Mouse (Mus musculus) hindbrain, embryonic 16.5 days (tissue): Measurements from ENCODE around the gene Gm20604. TPM values are rescaled to one million over a fixed set of nuclear protein-coding genes. Genes with fewer than 3 reads are reported as not detected.
A peak's percentile ranks its signal among the peaks of the same experiment; 100 is the strongest.

Experiments used
- ATAC-seq: fragments of 200-750 bp; cut with Nextera tagmentation; 2 replicates; pipeline ENCODE4 v1.8.0; 2017; ENCODE audit warnings: moderate TSS enrichment, moderate library complexity
- H3K27ac ChIP-seq: fragments of 300-500 bp; sonication (generic); 2 replicates; pipeline ENCODE4 v1.5.1; 2014; ENCODE audit warnings: low read depth, mild to moderate bottlenecking, control low read depth, low read length, moderate library complexity
- H3K27me3 ChIP-seq: fragments of 300-500 bp; sonication (generic); replicated peaks from 2 replicates; pipeline ENCODE4 v1.6.1; 2014; ENCODE audit warnings: low read length; ENCODE audit not compliant: control insufficient read depth, insufficient read depth
- H3K36me3 ChIP-seq: fragments of 300-500 bp; sonication (generic); 2 replicates; pipeline ENCODE4 v1.6.1; 2014; ENCODE audit warnings: mild to moderate bottlenecking, low read length, moderate library complexity, mixed read lengths; ENCODE audit not compliant: control insufficient read depth, insufficient read depth
- H3K4me1 ChIP-seq: fragments of 300-500 bp; sonication (generic); 2 replicates; pipeline ENCODE4 v1.6.1; 2014; ENCODE audit warnings: low read depth, low read length; ENCODE audit not compliant: control insufficient read depth, insufficient read depth
- H3K4me2 ChIP-seq: fragments of 300-500 bp; sonication (generic); 2 replicates; pipeline ENCODE4 v1.6.1; 2014; ENCODE audit warnings: mild to moderate bottlenecking, low read length, control low read depth, moderate library complexity
- H3K4me3 ChIP-seq: fragments of 300-500 bp; sonication (generic); 2 replicates; pipeline ENCODE4 v1.5.1; 2014; ENCODE audit warnings: mild to moderate bottlenecking, low read length, control low read depth, moderate library complexity
- H3K9ac ChIP-seq: fragments of 300-500 bp; sonication (generic); 2 replicates; pipeline ENCODE4 v1.6.1; 2014; ENCODE audit warnings: low read depth, mild to moderate bottlenecking, control low read depth, low read length, moderate library complexity
- H3K9me3 ChIP-seq: fragments of 300-500 bp; sonication (generic); 2 replicates; pipeline ENCODE4 v1.6.1; 2014; ENCODE audit warnings: mild to moderate bottlenecking, low read length, moderate library complexity; ENCODE audit not compliant: control insufficient read depth
- WGBS: fragments of 180-500 bp; shearing (Covaris S2); extraction: QIAGEN DNeasy Blood & Tissue Kit; methylation state at CpG from one replicate; pipeline ENCODE4 v1.1.7; 2014; 5-methylcytosine and 5-hydroxymethylcytosine counted together
- polyA plus RNA-seq: library from polyadenylated mRNA; unstranded; fragments of >200 nt; fragmentation: Nextera tagmentation; extraction: Ambion mirVana; gene quantifications from 2 replicates; pipeline ENCODE4 v1.2.1, GENCODE M21; 2015

Gm20604 gene
- 46.1 and 48.8 TPM in 2 replicates for polyA plus RNA-seq

- ATAC-seq = no peak
- Histone ChIP-seq H3K4me3 (peak within 1 kb of the TSS; percentile 82), H3K27ac (peak within 1 kb of the TSS; percentile 91), H3K27me3 (no peaks in the 10 kb centered on the region), H3K9ac (peak within 1 kb of the TSS; percentile 84), H3K4me2 (peak within 1 kb of the TSS; percentile 93), H3K9me3 (no peaks in the 10 kb centered on the region), H3K36me3 (no peaks in the 10 kb centered on the region), H3K4me1 (peaks cover 20% of the 10 kb centered on the region)
- 0% methylated on average over 10 of the region's 10 CpGs for WGBS
Observed at GRCm38 (mm10) chr12:102758403-102758756, at the start of gene Gm20604. Gene Gm20604 (minus strand): TSS chr12:102758672.

DNA sequence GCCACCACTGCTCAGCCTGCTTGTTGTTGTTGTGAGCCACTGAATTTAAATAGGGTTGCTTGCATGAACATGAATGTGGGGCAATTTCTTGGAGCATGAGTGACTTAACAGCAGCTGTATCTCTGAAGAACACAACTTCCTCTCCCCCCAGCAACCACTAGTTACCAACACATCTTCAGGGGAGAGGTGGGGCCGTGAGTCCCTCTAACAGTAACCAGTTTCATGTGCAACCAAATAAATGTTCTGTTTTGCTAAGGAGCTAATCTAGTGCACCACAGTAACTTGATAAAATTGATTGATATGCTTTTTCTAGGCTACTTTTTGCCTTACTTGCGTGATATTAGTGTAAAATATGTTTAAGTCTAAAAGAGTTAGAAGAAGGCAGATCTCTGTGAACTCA lies 41.1 kb upstream of the Gm20604 start:
- ATAC-seq = no peak
- Histone ChIP-seq H3K27ac (no peak overlapping the region), H3K9ac (no peak overlapping the region), H3K4me1 (no peaks in the 10 kb centered on the region), H3K4me3 (no peak overlapping the region), H3K36me3 (no peaks in the 10 kb centered on the region; the same call in 1 of the 2 replicates), H3K9me3 (no peaks in the 10 kb centered on the region), H3K4me2 (no peak overlapping the region), H3K27me3 (no peaks in the 10 kb centered on the region)
- WGBS = 95% methylated on average over 2 of the region's 2 CpGs

- no peaks in the 10 kb centered on the region for H3K4me1 ChIP-seq
- no peak overlapping the region for H3K4me2 ChIP-seq
- H3K36me3 ChIP-seq = peaks cover 25% of the 10 kb centered on the region
- H3K27ac ChIP-seq = no peak overlapping the region
- H3K27me3 ChIP-seq = no peaks in the 10 kb centered on the region
- no peak for ATAC-seq
- no peaks in the 10 kb centered on the region for H3K9me3 ChIP-seq
- WGBS = 94% methylated on average over 7 of the region's 7 CpGs
- no peak overlapping the region for H3K9ac ChIP-seq
- H3K4me3 ChIP-seq = no peak overlapping the region
Observed at GRCm38 (mm10) chr12:102787927-102788326, 29.5 kb upstream of the Gm20604 start.

DNA sequence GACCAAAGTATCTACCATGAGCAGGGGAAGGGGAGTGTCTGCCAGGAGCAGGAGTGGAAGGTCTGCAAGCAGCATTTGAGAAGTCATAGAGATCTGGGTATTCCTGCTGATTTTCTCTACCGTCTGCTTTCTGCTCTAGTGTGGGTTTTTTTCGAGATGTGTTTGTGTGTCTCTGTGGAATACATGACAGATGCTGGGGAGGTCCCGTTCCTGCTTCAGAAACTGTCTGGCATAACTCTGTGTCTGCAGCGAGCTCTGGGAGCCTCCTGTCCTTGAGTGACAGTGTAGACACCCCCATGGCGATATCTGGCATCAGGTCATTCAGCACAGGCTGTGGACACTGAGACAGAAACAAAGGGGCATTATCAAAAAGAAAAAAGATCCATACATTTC lies 27.1 kb upstream of the Gm20604 start:
- Histone ChIP-seq H3K27ac (no peak overlapping the region), H3K9me3 (no peaks in the 10 kb centered on the region), H3K27me3 (no peaks in the 10 kb centered on the region), H3K9ac (no peak overlapping the region), H3K36me3 (peaks cover 23% of the 10 kb centered on the region), H3K4me2 (no peak overlapping the region), H3K4me3 (no peak overlapping the region), H3K4me1 (no peaks in the 10 kb centered on the region)
- ATAC-seq = no peak
- 60% methylated on average over 5 of the region's 5 CpGs for WGBS

DNA sequence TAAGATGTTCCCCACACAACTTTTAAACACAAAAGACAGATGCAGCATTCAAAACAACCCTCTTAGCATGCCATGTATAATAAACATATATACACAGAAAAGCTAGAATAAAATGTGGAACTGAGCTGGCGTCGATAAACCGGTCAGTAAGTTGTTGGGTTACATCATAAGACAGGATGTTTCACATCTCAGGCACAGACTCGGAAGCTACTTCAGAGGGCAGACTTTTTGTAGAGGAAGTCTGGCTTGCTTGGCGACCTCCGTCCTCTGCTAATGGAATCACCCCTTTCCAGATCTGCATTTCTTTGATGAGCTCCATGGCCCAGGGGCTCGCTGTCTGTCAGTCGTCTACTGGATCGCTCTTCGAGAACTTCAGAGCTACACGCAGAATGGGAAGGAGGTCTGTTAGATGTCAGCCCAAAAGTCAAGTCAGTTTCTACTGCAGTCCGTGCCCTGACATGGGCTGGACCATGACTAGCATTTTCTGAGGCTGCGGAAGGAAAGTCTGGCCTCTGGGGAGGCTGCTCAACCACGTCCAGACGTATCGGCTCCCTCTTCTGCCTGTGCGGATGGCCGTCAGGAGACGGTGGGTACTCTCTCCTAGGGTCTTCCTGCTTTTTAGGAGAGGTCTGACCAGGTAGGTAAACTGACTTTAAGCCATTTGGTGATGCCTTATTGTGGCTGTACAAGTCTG lies 26.6 kb upstream of the Gm20604 start:
- H3K36me3 ChIP-seq = peaks cover 18% of the 10 kb centered on the region

DNA sequence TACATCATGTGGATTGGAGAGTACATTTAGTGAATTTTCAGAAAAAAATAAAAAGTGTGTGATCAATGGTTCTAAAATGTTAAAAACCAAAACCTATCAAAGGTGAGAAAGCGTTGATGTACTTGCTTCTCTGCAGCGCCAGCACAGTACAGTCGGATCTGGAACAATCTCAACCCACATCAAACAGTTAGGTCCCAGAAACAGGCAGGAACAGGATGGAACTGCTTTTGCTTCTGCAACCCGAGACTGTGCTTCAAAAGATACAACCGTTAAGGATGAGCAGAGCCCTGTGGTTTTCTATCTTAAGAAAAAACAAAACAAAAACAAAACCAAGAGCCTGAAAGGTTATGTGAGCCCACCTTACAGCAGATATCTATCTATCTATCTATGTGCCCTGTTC lies 24.4 kb upstream of the Gm20604 start:
- H3K9ac ChIP-seq = no peak overlapping the region
- no peak overlapping the region for H3K4me2 ChIP-seq
- ATAC-seq = no peak
- H3K36me3 ChIP-seq = peaks cover 17% of the 10 kb centered on the region
- no peaks in the 10 kb centered on the region for H3K4me1 ChIP-seq
- H3K9me3 ChIP-seq = no peaks in the 10 kb centered on the region
- no peaks in the 10 kb centered on the region for H3K27me3 ChIP-seq
- WGBS = 93% methylated on average over 5 of the region's 5 CpGs
- H3K4me3 ChIP-seq = no peak overlapping the region
- no peak overlapping the region for H3K27ac ChIP-seq

More for the DNA sequence above, 26.6 kb upstream of the Gm20604 start:
- no peaks in the 10 kb centered on the region for H3K27me3 ChIP-seq
- ATAC-seq = no peak
- H3K4me1 ChIP-seq = no peaks in the 10 kb centered on the region
- 95% methylated on average over 19 of the region's 19 CpGs for WGBS
- H3K9ac ChIP-seq = no peak overlapping the region
- H3K4me3 ChIP-seq = no peak overlapping the region
- no peak overlapping the region for H3K27ac ChIP-seq
- H3K4me2 ChIP-seq = no peak overlapping the region
- no peaks in the 10 kb centered on the region for H3K9me3 ChIP-seq

GRCm38 (mm10) chr12:102779452-102779851 lies 21.0 kb upstream of the Gm20604 start:
- H3K9ac ChIP-seq = no peak overlapping the region
- peaks cover 18% of the 10 kb centered on the region for H3K36me3 ChIP-seq
- H3K9me3 ChIP-seq = no peaks in the 10 kb centered on the region
- H3K4me2 ChIP-seq = no peak overlapping the region
- H3K4me1 ChIP-seq = no peaks in the 10 kb centered on the region
- no peak overlapping the region for H3K4me3 ChIP-seq
- 61% methylated on average over 3 of the region's 3 CpGs for WGBS
- H3K27me3 ChIP-seq = no peaks in the 10 kb centered on the region
- ATAC-seq = no peak
- H3K27ac ChIP-seq = no peak overlapping the region

- Histone ChIP-seq H3K9ac (no peak overlapping the region), H3K27me3 (no peaks in the 10 kb centered on the region), H3K4me3 (no peak overlapping the region), H3K27ac (no peak overlapping the region), H3K36me3 (peaks cover 14% of the 10 kb centered on the region), H3K4me2 (no peak overlapping the region), H3K9me3 (no peaks in the 10 kb centered on the region), H3K4me1 (no peaks in the 10 kb centered on the region)
- 83% methylated on average over 5 of the region's 5 CpGs for WGBS
- ATAC-seq = no peak
Observed at GRCm38 (mm10) chr12:102778151-102778550, 19.7 kb upstream of the Gm20604 start.

- H3K27ac ChIP-seq = no peak overlapping the region
- H3K36me3 ChIP-seq = peaks cover 25% of the 10 kb centered on the region
- no peak for ATAC-seq
- 93% methylated on average over 14 of the region's 14 CpGs for WGBS
- H3K9ac ChIP-seq = no peak overlapping the region
- H3K4me1 ChIP-seq = no peaks in the 10 kb centered on the region
- H3K27me3 ChIP-seq = no peaks in the 10 kb centered on the region
- no peak overlapping the region for H3K4me3 ChIP-seq
- H3K9me3 ChIP-seq = no peaks in the 10 kb centered on the region
- H3K4me2 ChIP-seq = no peak overlapping the region
Observed at GRCm38 (mm10) chr12:102776035-102776434, 17.6 kb upstream of the Gm20604 start.
